Mouse (Mus musculus): ENCODE data around the gene Cnpy3. TPM values are rescaled to one million over a fixed set of nuclear protein-coding genes. Genes with fewer than 3 reads are reported as not detected.
A peak's percentile ranks its signal among the peaks of the same experiment; 100 is the strongest.

The Cnpy3 gene
- polyA plus RNA-seq, 1 experiment from 2014 or later, result 47.7 TPM

DNA sequence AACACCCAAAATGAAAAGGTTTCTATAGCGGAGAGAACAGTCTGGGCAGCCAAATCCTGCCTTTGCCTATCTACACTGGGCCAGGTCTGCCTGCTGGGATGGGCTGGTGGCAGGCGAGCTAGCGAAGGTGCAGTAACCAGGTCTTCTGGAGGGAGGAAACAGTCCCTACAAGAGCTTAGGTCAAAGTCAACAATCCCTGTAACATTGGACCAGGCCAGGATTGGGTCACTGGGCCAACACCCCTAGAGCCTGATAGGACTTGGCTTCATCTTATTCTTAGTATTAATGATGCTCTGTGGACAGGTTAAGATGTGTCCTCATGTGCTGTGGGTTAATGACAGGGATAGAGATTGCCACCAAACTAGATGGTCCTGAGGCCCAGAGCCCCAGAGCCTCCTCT, 18.0 kb downstream of the Cnpy3 start:
- Histone ChIP-seq H3K9ac (no peak overlapping the region), H3K4me2 (no peak overlapping the region), H3K9me3 (no peaks in the 10 kb centered on the region), H3K27ac (replicated peaks) (no peak overlapping the region), H3K36me3 (peaks cover 31% of the 10 kb centered on the region), H3K27me3 (replicated peaks) (peaks cover 15% of the 10 kb centered on the region), H3K4me3 (no peak overlapping the region), H3K4me1 (peaks cover 5% of the 10 kb centered on the region)
- ATAC-seq (ENCODE audit: extremely low read depth, insufficient number of reproducible peaks, low FRiP score, low TSS enrichment), result no peak
- WGBS, result 89% methylated on average over 3 of the region's 3 CpGs

DNA sequence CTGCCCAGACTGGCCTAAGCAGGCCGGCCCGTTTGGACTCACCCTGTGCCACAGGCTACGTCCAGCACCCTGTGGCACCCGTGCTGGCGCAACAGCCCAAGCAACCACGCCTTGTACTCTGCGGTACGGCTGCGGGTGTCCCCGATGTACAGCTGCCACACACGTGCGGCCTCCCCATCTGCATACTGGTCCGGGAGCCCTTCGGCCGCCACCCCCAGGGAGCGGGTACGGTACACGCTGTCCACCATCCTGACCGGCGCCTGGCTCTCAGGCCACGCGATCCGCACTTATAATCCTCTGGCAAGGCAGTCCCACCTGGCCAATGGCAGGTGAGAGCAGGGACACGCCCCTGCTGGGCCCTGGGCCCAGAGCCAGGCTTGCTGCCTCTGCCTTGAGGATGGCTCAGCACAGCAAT, 23.1 kb downstream of the Cnpy3 start, which contains the start of gene Gnmt:
TSS of gene Gnmt (minus strand) at position 265 of the 415 bp plus-strand sequence.
- Histone ChIP-seq H3K9me3 (no peaks in the 10 kb centered on the region), H3K27me3 (replicated peaks) (peaks cover 29% of the 10 kb centered on the region), H3K4me2 (peak within 1 kb of the TSS; percentile 44), H3K4me1 (peaks cover 33% of the 10 kb centered on the region), H3K36me3 (peaks cover 16% of the 10 kb centered on the region), H3K9ac (peak within 1 kb of the TSS; percentile 42), H3K4me3 (peak within 1 kb of the TSS; percentile 15; the same call in 1 of the 2 replicates), H3K27ac (replicated peaks) (no peak within 1 kb of the TSS)
- no peak for ATAC-seq (ENCODE audit: extremely low read depth, insufficient number of reproducible peaks, low FRiP score, low TSS enrichment)
- 18% methylated on average over 24 of the region's 24 CpGs for WGBS

DNA sequence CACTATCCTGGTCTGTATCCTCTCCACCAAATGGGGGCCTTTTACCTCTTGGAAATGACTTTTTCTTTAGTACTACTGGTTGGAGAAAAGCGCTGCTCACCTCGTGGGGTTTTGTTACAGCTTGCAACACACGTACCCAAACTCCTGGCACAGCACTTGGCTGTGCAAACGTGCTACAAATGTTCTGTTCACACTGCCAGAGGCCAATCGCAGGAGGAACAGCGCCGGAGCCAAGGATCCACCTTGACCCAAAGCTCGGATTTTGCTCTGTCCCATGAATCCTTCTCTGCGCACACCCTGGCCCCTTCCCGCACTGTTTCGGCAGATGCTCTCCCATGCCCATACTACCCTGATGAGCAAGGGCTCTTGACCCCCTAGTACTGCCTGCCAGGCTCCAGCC, 23.5 kb downstream of the Cnpy3 start:
- Histone ChIP-seq H3K9ac (peak overlapping the region; percentile 42; the same call in 1 of the 2 replicates), H3K36me3 (peaks cover 20% of the 10 kb centered on the region), H3K27me3 (replicated peaks) (peaks cover 29% of the 10 kb centered on the region), H3K4me3 (no peak overlapping the region), H3K27ac (replicated peaks) (no peak overlapping the region), H3K4me2 (peak overlapping the region; percentile 44), H3K9me3 (no peaks in the 10 kb centered on the region), H3K4me1 (peaks cover 33% of the 10 kb centered on the region)
- no peak for ATAC-seq (ENCODE audit: extremely low read depth, insufficient number of reproducible peaks, low FRiP score, low TSS enrichment)
- WGBS, result 40% methylated on average over 11 of the region's 11 CpGs

DNA sequence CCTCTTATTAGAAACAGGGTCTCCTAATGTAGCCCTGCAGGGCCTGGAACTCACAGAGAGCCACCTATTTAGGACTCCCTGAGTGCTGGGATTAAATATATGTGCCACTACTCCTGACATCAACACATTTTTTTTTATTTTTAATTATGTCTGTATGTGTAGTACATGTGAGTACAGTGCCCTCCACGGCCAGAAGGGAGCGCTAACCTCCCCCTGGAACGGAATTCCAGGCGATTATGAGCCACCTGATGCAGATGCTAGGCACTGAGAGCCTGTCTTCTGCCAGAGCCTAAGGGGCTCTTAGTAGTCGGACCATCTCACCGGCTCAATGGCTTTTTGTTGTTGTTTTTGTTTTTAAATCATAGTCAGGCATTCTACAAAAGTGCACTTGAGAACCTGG, 24.0 kb downstream of the Cnpy3 start:
- no peak overlapping the region for H3K27ac ChIP-seq (replicated peaks)
- no peak overlapping the region for H3K4me2 ChIP-seq
- H3K27me3 ChIP-seq (replicated peaks), result peaks cover 29% of the 10 kb centered on the region
- H3K9ac ChIP-seq, result no peak overlapping the region
- H3K9me3 ChIP-seq, result no peaks in the 10 kb centered on the region
- peaks cover 25% of the 10 kb centered on the region for H3K36me3 ChIP-seq
- no peak overlapping the region for H3K4me3 ChIP-seq
- WGBS, result 30% methylated on average over 6 of the region's 6 CpGs
- peaks cover 33% of the 10 kb centered on the region for H3K4me1 ChIP-seq
- ATAC-seq (ENCODE audit: extremely low read depth, insufficient number of reproducible peaks, low FRiP score, low TSS enrichment), result no peak

DNA sequence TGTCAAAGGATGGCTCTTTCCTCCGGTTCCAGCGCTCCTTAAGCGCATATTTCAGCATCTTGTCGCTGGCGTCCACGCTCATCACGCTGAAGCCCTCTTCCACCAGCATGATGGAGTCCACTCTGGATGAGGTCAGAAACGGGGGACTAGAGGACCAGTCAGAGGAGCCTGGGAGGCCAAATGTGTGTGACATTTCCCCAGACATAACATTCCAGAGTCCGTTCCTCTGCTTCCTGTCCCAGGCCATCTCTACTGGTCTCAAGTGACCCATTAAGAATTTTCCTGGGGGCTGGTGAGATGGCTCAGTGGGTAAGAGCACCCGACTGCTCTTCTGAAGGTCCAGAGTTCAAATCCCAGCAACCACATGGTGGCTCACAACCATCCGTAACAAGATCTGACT, 24.7 kb downstream of the Cnpy3 start:
- 87% methylated on average over 11 of the region's 11 CpGs for WGBS
- no peak overlapping the region for H3K4me2 ChIP-seq
- H3K4me1 ChIP-seq, result peaks cover 33% of the 10 kb centered on the region
- H3K27ac ChIP-seq (replicated peaks), result no peak overlapping the region
- H3K9ac ChIP-seq, result no peak overlapping the region
- no peak overlapping the region for H3K4me3 ChIP-seq
- H3K27me3 ChIP-seq (replicated peaks), result peaks cover 29% of the 10 kb centered on the region
- no peak for ATAC-seq (ENCODE audit: extremely low read depth, insufficient number of reproducible peaks, low FRiP score, low TSS enrichment)
- H3K9me3 ChIP-seq, result no peaks in the 10 kb centered on the region
- peaks cover 29% of the 10 kb centered on the region for H3K36me3 ChIP-seq

DNA sequence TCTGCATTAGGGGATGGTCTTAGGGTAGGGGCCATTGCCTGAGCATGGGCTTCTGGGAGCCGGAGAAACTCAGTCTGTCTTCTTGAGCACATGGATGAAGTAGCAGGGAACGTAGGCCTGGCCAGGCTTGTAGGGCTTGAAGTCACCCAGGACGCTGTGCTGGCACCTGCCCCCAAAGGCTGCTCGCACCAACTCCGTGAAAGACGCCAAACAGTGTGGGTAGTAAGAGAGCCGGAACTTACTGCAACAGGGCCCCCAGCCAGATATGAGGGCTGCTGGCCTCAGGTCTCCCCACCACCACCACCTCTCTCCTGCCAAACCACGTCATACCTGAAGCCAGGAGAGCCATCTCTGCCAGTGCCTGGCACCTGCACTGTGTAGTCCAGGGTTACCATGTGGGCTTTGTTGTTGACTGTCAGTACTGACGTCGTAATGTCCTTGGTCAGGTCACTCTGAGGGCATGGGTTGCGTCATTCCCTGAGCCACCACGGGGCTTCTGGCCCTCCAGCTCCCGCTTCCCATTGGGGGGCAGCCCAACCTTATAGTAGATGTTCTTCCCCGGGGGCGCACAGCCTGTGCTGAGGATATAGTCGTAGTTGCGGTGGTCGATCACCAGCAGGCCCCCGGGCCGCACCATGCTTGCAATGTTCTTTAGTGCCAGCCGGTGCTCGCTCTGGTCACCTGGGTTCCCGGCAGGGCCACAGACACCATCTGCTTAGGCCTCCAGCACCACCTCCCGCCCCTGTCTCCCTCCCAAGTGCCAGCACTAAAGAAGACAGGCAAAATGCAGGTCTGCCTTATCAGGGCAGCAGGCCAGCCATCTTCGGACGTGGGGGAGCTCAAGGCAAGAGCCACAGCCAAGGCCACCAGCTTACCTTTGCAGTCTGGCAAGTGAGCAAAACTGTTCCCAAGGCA, 26.0 kb downstream of the Cnpy3 start:
- Histone ChIP-seq H3K27ac (replicated peaks) (no peak overlapping the region), H3K4me3 (no peak overlapping the region), H3K9me3 (no peaks in the 10 kb centered on the region), H3K27me3 (replicated peaks) (peaks cover 29% of the 10 kb centered on the region), H3K9ac (0 out of 2 replicates have a peak overlapping the region, but pooled peaks have one; percentile 19), H3K4me1 (peaks cover 33% of the 10 kb centered on the region), H3K4me2 (no peak overlapping the region), H3K36me3 (peaks cover 41% of the 10 kb centered on the region)
- 84% methylated on average over 26 of the region's 26 CpGs for WGBS
- ATAC-seq (ENCODE audit: extremely low read depth, insufficient number of reproducible peaks, low FRiP score, low TSS enrichment), result no peak

DNA sequence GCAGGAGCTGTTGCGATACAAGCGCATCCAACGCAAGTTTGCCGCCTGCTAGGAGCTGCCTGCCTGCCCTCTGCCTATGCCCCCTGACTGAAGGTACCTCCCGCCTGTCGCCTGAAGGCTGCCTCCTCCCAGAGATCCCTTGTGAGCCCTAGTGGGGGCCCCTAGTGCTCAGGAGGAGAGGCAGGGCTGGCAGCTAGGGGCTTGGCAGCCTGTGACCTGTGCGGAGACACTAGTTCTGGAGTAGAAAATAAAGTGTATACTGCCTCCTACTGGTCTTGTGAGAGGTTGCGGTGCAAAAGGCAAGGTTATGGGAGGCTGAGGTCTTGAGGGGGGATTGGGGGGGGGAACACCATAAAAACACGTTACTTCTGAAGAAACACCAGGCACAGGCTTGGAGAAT, 26.7 kb downstream of the Cnpy3 start:
- Histone ChIP-seq H3K9me3 (no peaks in the 10 kb centered on the region), H3K9ac (no peak overlapping the region), H3K36me3 (peaks cover 47% of the 10 kb centered on the region), H3K4me3 (no peak overlapping the region), H3K27ac (replicated peaks) (no peak overlapping the region), H3K4me1 (peaks cover 33% of the 10 kb centered on the region), H3K27me3 (replicated peaks) (peaks cover 26% of the 10 kb centered on the region), H3K4me2 (no peak overlapping the region)
- WGBS, result 48% methylated on average over 9 of the region's 9 CpGs
- ATAC-seq (ENCODE audit: extremely low read depth, insufficient number of reproducible peaks, low FRiP score, low TSS enrichment), result no peak

DNA sequence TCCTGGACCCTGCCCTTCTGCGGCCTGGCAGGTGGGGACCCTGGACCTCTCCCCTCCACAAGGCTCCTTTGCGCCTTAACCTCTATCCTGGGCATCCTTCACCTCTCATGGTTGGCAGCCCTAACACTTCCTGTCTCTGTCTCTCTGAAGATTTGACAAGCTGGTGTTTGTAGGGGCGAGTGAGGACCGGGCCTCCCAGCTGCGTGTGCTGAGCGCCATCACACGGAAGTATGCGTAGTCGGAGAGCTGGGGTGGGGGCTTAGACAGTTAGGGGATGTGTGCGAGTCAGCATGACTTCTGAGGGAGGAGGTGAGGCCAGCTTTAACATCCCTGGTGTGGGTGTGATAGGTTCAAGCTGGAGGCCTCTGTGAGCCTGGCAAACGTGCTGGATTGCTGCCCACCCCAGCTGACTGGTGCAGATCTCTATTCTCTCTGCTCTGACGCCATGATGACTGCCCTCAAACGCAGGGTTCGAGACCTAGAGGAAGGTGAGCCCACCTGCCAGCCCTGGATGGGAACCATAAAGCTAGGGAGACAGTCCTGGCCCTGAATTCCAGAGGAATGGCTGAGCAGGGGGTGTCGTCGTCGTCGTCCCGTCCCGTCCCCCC, 27.4 kb downstream of the Cnpy3 start:
- H3K4me2 ChIP-seq, result no peak overlapping the region
- H3K9ac ChIP-seq, result 0 out of 2 replicates have a peak overlapping the region, but pooled peaks have one; percentile 24
- peaks cover 33% of the 10 kb centered on the region for H3K4me1 ChIP-seq
- peaks cover 19% of the 10 kb centered on the region for H3K27me3 ChIP-seq (replicated peaks)
- H3K27ac ChIP-seq (replicated peaks), result no peak overlapping the region
- no peak overlapping the region for H3K4me3 ChIP-seq
- no peaks in the 10 kb centered on the region for H3K9me3 ChIP-seq
- 76% methylated on average over 15 of the region's 20 CpGs for WGBS
- no peak for ATAC-seq (ENCODE audit: extremely low read depth, insufficient number of reproducible peaks, low FRiP score, low TSS enrichment)
- peaks cover 47% of the 10 kb centered on the region for H3K36me3 ChIP-seq

DNA sequence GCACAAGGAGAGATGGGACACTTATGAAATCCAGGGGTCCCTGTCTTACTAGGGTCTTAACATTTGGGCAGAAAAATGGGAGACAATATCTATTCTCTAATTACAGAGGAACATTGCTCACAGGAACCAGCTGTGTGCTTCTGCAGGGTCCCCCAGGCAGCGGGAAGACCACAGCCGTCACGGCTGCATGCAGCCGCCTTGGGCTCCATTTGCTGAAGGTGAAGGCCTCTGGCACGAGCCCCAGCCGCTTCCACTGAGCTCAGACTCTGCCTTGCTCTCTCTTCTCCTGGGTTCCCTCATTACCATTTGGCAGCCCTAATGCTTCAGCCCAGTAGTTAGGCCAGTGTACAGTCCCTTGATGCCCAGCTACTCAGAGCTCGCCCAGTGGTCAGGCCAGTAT, 30.9 kb downstream of the Cnpy3 start:
- H3K9me3 ChIP-seq, result no peaks in the 10 kb centered on the region
- peaks cover 62% of the 10 kb centered on the region for H3K36me3 ChIP-seq
- 82% methylated on average over 7 of the region's 7 CpGs for WGBS
- no peaks in the 10 kb centered on the region for H3K27me3 ChIP-seq (replicated peaks)
- H3K4me2 ChIP-seq, result no peak overlapping the region
- H3K27ac ChIP-seq (replicated peaks), result no peak overlapping the region
- ATAC-seq (ENCODE audit: extremely low read depth, insufficient number of reproducible peaks, low FRiP score, low TSS enrichment), result no peak
- H3K4me1 ChIP-seq, result peaks cover 11% of the 10 kb centered on the region
- H3K9ac ChIP-seq, result no peak overlapping the region
- H3K4me3 ChIP-seq, result no peak overlapping the region

DNA sequence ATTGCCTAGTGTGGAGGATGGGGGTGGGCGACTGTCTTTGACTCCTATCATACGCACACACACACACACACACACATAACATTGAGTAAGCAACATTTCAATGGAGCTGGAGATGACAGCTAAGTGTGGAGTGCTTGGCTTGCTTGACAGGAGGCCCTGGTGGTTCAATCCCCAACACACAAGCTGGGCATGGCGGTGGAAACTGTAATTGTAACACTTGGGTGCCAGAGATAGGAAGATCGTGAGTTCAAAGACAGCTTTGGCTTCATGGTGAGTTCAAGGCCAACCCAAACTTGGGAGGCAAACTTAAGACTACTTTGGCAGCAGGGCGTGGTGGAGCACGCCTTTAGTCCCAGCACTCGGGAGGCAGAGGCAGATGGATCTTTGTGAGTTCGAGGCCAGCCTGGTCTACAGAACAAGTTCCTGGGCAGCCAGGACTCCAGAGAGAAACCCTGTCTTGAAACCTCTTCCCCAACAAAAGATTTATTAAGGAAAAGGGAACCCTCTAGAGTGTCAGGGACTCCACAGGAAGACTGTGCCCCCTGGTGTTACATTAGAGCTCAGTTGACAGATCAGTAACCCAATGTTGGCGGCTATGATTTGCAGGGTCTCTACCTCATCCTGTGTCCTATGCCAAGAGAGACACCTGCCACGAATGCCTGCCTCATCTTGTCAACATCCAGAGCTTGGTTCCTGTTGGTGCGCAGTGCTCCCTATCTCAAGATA, 37.1 kb downstream of the Cnpy3 start:
- no peaks in the 10 kb centered on the region for H3K27me3 ChIP-seq (replicated peaks)
- H3K4me3 ChIP-seq, result no peak overlapping the region
- no peak for ATAC-seq (ENCODE audit: extremely low read depth, insufficient number of reproducible peaks, low FRiP score, low TSS enrichment)
- H3K9ac ChIP-seq, result no peak overlapping the region
- H3K4me1 ChIP-seq, result peaks cover 15% of the 10 kb centered on the region
- peaks cover 46% of the 10 kb centered on the region for H3K36me3 ChIP-seq
- WGBS, result 93% methylated on average over 11 of the region's 11 CpGs
- H3K9me3 ChIP-seq, result no peaks in the 10 kb centered on the region
- no peak overlapping the region for H3K4me2 ChIP-seq
- H3K27ac ChIP-seq (replicated peaks), result no peak overlapping the region

DNA sequence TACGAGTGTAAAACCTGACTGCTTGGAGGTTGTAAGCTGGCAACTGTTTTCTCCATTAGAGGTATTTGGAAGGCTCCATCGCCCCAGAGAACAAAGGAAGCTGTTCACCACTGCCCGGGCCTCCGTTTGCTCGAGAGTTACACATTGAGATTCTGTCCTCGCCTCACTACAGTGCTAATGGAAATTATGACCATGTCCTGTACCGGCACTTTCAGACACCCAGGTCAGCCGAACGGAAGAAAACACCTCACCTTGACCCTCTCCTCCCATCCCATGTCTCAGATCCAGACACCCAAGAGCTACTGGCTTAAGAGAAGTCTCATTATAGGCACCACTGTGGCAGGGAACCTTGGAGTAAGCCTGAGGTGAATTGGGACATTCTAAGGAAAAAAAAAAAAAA, 38.2 kb downstream of the Cnpy3 start:
- H3K27ac ChIP-seq (replicated peaks), result no peak overlapping the region
- no peak for ATAC-seq (ENCODE audit: extremely low read depth, insufficient number of reproducible peaks, low FRiP score, low TSS enrichment)
- H3K4me2 ChIP-seq, result no peak overlapping the region
- H3K4me1 ChIP-seq, result peaks cover 15% of the 10 kb centered on the region
- no peak overlapping the region for H3K9ac ChIP-seq
- peaks cover 46% of the 10 kb centered on the region for H3K36me3 ChIP-seq
- no peak overlapping the region for H3K4me3 ChIP-seq
- H3K27me3 ChIP-seq (replicated peaks), result no peaks in the 10 kb centered on the region
- no peaks in the 10 kb centered on the region for H3K9me3 ChIP-seq
- WGBS, result 87% methylated on average over 9 of the region's 9 CpGs
